Mouse (Mus musculus): ENCODE measurements around the gene Gabarapl1. TPM values are rescaled to one million over a fixed set of nuclear protein-coding genes. Genes with fewer than 3 reads are reported as not detected.
"Not testable (repeated sequence)": the region's sequence is repeated elsewhere in the genome, so short reads cannot be mapped to it uniquely, and the experiment has no call there.

Gabarapl1 gene
- 10 to 100 TPM; 64.0 to 81.6 TPM for total RNA-seq (2021)
- long read RNA-seq, experiment 1, transcript Gabarapl1-201 (4 exons, 1,820 nt), result major isoform, 32 of 349 reads
- long read RNA-seq, experiment 1, partial matches to known transcripts, result 2 of 349 reads
- long read RNA-seq, experiment 1, other reads (novel, unspliced or antisense), result 315 of 349 reads
- long read RNA-seq, experiment 2, transcript Gabarapl1-201 (4 exons, 1,820 nt), result major isoform, 69 of 626 reads
- long read RNA-seq, experiment 2, partial matches to known transcripts, result 1 of 626 reads
- long read RNA-seq, experiment 2, other reads (novel, unspliced or antisense), result 556 of 626 reads

DNA sequence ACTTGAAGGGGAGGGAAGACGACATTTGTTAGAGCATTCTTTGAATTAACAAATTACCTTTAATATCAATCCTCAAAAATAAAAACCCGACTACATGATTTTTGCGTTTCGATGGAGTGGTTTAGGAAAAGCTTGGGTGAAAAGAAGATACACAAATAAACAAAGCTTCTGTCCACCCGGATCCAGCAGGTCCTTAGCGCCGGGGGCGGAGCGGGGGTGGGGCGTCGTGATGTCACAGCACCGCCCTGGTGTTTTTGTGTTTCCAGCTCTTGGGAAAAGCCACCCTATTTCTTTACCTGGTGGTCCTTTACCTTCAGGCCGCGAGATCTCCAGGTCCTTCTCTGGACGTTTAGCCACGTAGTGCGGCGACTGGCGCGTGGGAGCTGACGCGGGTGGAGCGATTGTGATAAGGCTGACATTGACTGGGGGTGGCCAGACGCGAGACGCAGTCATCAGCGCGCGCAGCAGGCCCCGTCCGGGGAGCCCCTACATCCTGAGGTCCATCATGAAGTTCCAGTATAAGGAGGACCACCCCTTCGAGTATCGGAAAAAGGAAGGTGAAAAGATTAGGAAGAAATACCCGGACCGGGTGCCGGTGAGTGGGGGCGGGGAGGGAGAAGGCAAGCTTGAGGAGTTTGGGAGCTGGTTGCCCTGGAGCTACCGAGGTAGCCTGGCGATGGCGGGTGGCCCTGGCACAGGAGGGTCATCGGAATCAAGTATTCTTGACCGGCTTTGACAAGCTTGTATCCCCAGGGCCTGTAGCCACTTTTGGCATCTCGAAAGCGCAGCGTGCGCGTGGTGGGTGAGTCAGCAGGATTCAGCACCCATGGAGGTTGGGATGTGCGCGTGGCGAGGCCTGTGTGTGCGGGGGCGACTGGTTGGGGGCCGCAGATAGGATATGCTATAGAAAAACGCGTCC lies at the start of gene Gabarapl1:
Gene Gabarapl1, plus strand, starts transcription at position 219 of the 919 bp plus-strand sequence.
- H3K4me3 ChIP-seq, result peak within 1 kb of the TSS; percentile 84
- H3K27ac ChIP-seq, result peak within 1 kb of the TSS; percentile 99
- no peak for TF ChIP-seq CTCF (IDR thresholded peaks at IDR 0.05)
- intact Hi-C loops (cut with DNase I), result loop anchor here (5.0 to 10.0 kb wide), 2 partner anchors 688 to 771 kb away; no protein-coding TSS in a partner anchor
- DNase-seq, result peak; percentile 90

- H3K27ac ChIP-seq, result no peak overlapping the region
- no peak overlapping the region for H3K4me3 ChIP-seq
- no peak for TF ChIP-seq CTCF (IDR thresholded peaks at IDR 0.05)
- intact Hi-C loops (cut with DNase I), result no loop called here
- no peak for DNase-seq
Observed at GRCm38 (mm10) chr6:129494924-129495323, 38.0 kb upstream of the Gabarapl1 start.

- intact Hi-C loops (cut with DNase I), result no loop called here
- TF ChIP-seq CTCF (IDR thresholded peaks at IDR 0.05), result no peak
Observed at GRCm38 (mm10) chr6:129497345-129498218, 35.4 kb upstream of the Gabarapl1 start.

GRCm38 (mm10) chr6:129499516-129499915 lies 33.4 kb upstream of the Gabarapl1 start:
- H3K27ac ChIP-seq; intact Hi-C loops (cut with DNase I); DNase-seq; H3K4me3 ChIP-seq: not testable (repeated sequence)

More at GRCm38 (mm10) chr6:129497345-129498218, 35.4 kb upstream of the Gabarapl1 start:
- H3K27ac ChIP-seq, result no peak overlapping the region
- no peak for DNase-seq
- H3K4me3 ChIP-seq, result no peak overlapping the region

- no peak for DNase-seq
- intact Hi-C loops (cut with DNase I), result no loop called here
- Histone ChIP-seq H3K4me3 (no peak overlapping the region), H3K27ac (no peak overlapping the region)
- TF ChIP-seq CTCF (IDR thresholded peaks at IDR 0.05), result no peak
Observed at GRCm38 (mm10) chr6:129503471-129503870, 29.5 kb upstream of the Gabarapl1 start.

- intact Hi-C loops (cut with DNase I), result no loop called here
- no peak within 1 kb of the TSS for H3K27ac ChIP-seq
- no peak for DNase-seq
- no peak for TF ChIP-seq CTCF (IDR thresholded peaks at IDR 0.05)
- H3K4me3 ChIP-seq, result no peak within 1 kb of the TSS
Observed at GRCm38 (mm10) chr6:129507024-129507423, 25.9 kb upstream of the Gabarapl1 start, which contains the start of gene Olr1. Gene Olr1, minus strand, starts transcription at chr6:129507165.

DNA sequence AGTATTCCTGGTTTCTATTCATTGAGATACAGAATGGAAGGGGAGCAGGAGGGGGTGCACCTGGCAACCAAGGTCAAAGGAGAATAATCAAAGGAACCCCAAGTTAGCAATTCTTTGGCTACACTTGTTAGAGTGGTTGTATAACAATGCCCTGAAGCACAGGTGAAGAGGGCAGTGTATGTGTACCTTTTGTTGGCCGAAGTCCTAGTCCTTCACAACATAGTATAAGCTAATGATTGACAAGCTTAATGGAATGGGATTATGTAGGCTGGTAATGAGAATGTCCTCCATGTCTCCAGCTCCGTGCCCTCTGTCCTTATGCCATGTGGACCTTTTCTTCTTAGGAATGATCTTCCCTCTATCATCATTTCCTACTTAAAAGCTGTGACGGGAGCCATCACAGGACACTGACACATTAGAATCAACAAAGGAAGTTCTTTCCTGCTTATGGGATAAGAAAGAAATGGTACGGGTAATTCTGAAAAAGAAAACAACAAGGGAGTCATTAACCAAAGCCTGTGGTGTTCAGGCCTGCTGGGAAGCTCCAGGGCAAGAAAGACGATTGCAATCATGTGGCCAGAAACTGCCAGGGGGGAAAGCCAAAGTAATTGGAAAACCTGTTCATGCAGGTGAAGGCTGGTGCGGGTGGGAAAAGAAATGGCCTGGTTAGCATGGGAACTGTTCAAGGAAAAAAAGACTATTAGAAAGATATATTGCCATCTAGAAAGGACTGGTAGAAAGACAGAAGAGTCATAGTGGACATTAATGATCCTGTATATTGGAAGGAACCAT lies 22.6 kb upstream of the Gabarapl1 start:
- DNase-seq, result no peak
- no peak for TF ChIP-seq CTCF (IDR thresholded peaks at IDR 0.05)
- Histone ChIP-seq H3K27ac (no peak overlapping the region), H3K4me3 (no peak overlapping the region)
- intact Hi-C loops (cut with DNase I), result no loop called here

GRCm38 (mm10) chr6:129512367-129512766 lies 20.6 kb upstream of the Gabarapl1 start, which contains the start of gene Tmem52b:
Gene Tmem52b, plus strand, starts transcription at chr6:129512555.
- no peak within 1 kb of the TSS for H3K27ac ChIP-seq
- no peak for TF ChIP-seq CTCF (IDR thresholded peaks at IDR 0.05)
- intact Hi-C loops (cut with DNase I), result no loop called here
- DNase-seq, result no peak
- H3K4me3 ChIP-seq, result no peak within 1 kb of the TSS

- intact Hi-C loops (cut with DNase I), result no loop called here
- Histone ChIP-seq H3K27ac (no peak overlapping the region), H3K4me3 (no peak overlapping the region)
- TF ChIP-seq CTCF (IDR thresholded peaks at IDR 0.05), result no peak
- no peak for DNase-seq
Observed at GRCm38 (mm10) chr6:129512868-129513267, 20.1 kb upstream of the Gabarapl1 start.

DNA sequence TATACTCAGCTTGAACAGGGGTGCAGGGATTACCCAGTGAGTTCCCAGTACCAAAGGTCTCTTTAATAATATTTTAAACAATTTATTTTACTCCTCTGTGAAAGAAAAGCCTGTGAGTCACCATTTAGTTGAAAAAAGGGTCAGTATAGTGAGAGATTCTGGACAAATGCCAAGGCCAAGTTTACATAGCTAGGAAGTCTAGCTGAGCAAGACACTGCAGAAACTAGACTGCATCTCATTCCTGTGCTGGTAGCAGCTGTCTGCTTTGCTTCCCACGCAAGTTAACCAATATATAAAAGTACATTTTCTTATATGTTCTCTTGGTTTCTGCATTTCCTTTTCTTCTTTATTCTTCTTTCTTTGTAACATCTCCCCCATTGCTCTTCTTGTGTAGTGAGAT lies 19.6 kb upstream of the Gabarapl1 start:
- intact Hi-C loops (cut with DNase I), result no loop called here
- H3K4me3 ChIP-seq, result no peak overlapping the region
- no peak for TF ChIP-seq CTCF (IDR thresholded peaks at IDR 0.05)
- no peak for DNase-seq
- no peak overlapping the region for H3K27ac ChIP-seq

GRCm38 (mm10) chr6:129514376-129514775 lies 18.6 kb upstream of the Gabarapl1 start:
- intact Hi-C loops (cut with DNase I), result no loop called here
- Histone ChIP-seq H3K27ac (no peak overlapping the region), H3K4me3 (no peak overlapping the region)
- no peak for DNase-seq
- no peak for TF ChIP-seq CTCF (IDR thresholded peaks at IDR 0.05)
